Mouse (Mus musculus) hindbrain, embryonic 16.5 days (tissue): ENCODE measurements around the gene Prcd. TPM values are rescaled to one million over a fixed set of nuclear protein-coding genes. Genes with fewer than 3 reads are reported as not detected.
"Not testable (repeated sequence)": the region's sequence is repeated elsewhere in the genome, so short reads cannot be mapped to it uniquely, and the experiment has no call there.

Source experiments
- ATAC-seq: fragments of 200-750 bp; cut with Nextera tagmentation; 2 replicates; pipeline ENCODE4 v1.8.0; 2017; ENCODE audit warnings: moderate TSS enrichment, moderate library complexity
- H3K27ac ChIP-seq: fragments of 300-500 bp; sonication (generic); 2 replicates; pipeline ENCODE4 v1.5.1; 2014; ENCODE audit warnings: low read depth, mild to moderate bottlenecking, control low read depth, low read length, moderate library complexity
- H3K27me3 ChIP-seq: fragments of 300-500 bp; sonication (generic); replicated peaks from 2 replicates; pipeline ENCODE4 v1.6.1; 2014; ENCODE audit warnings: low read length; ENCODE audit not compliant: control insufficient read depth, insufficient read depth
- H3K36me3 ChIP-seq: fragments of 300-500 bp; sonication (generic); 2 replicates; pipeline ENCODE4 v1.6.1; 2014; ENCODE audit warnings: mild to moderate bottlenecking, low read length, moderate library complexity, mixed read lengths; ENCODE audit not compliant: control insufficient read depth, insufficient read depth
- H3K4me1 ChIP-seq: fragments of 300-500 bp; sonication (generic); 2 replicates; pipeline ENCODE4 v1.6.1; 2014; ENCODE audit warnings: low read depth, low read length; ENCODE audit not compliant: control insufficient read depth, insufficient read depth
- H3K4me2 ChIP-seq: fragments of 300-500 bp; sonication (generic); 2 replicates; pipeline ENCODE4 v1.6.1; 2014; ENCODE audit warnings: mild to moderate bottlenecking, low read length, control low read depth, moderate library complexity
- H3K4me3 ChIP-seq: fragments of 300-500 bp; sonication (generic); 2 replicates; pipeline ENCODE4 v1.5.1; 2014; ENCODE audit warnings: mild to moderate bottlenecking, low read length, control low read depth, moderate library complexity
- H3K9ac ChIP-seq: fragments of 300-500 bp; sonication (generic); 2 replicates; pipeline ENCODE4 v1.6.1; 2014; ENCODE audit warnings: low read depth, mild to moderate bottlenecking, control low read depth, low read length, moderate library complexity
- H3K9me3 ChIP-seq: fragments of 300-500 bp; sonication (generic); 2 replicates; pipeline ENCODE4 v1.6.1; 2014; ENCODE audit warnings: mild to moderate bottlenecking, low read length, moderate library complexity; ENCODE audit not compliant: control insufficient read depth
- WGBS: fragments of 180-500 bp; shearing (Covaris S2); extraction: QIAGEN DNeasy Blood & Tissue Kit; methylation state at CpG from one replicate; pipeline ENCODE4 v1.1.7; 2014; 5-methylcytosine and 5-hydroxymethylcytosine counted together
- polyA plus RNA-seq: library from polyadenylated mRNA; unstranded; fragments of >200 nt; fragmentation: Nextera tagmentation; extraction: Ambion mirVana; gene quantifications from 2 replicates; pipeline ENCODE4 v1.2.1, GENCODE M21; 2015

Gene Prcd
- polyA plus RNA-seq, result 3.1 and 4.2 TPM in 2 replicates

GRCm38 (mm10) chr11:116653234-116653633, at the start of gene Prcd:
TSS of gene Prcd (plus strand) at chr11:116653534.
- peak within 1 kb of the TSS; percentile 68 for H3K4me3 ChIP-seq
- peak within 1 kb of the TSS; percentile 89 for H3K4me2 ChIP-seq
- 2% methylated on average over 9 of the region's 10 CpGs for WGBS
- H3K36me3 ChIP-seq, result no peaks in the 10 kb centered on the region
- peak within 1 kb of the TSS; percentile 57 for H3K27ac ChIP-seq
- H3K9ac ChIP-seq, result peak within 1 kb of the TSS; percentile 95
- no peaks in the 10 kb centered on the region for H3K9me3 ChIP-seq
- no peak for ATAC-seq
- H3K4me1 ChIP-seq, result peaks cover 25% of the 10 kb centered on the region
- peaks cover 2% of the 10 kb centered on the region; the same call in 1 of the 2 replicates for H3K27me3 ChIP-seq

GRCm38 (mm10) chr11:116604097-116604496, 49.2 kb upstream of the Prcd start:
- Histone ChIP-seq H3K9ac (no peak overlapping the region), H3K27ac (no peak overlapping the region), H3K27me3 (no peaks in the 10 kb centered on the region), H3K4me1 (no peaks in the 10 kb centered on the region), H3K4me2 (no peak overlapping the region), H3K36me3 (no peaks in the 10 kb centered on the region), H3K9me3 (no peaks in the 10 kb centered on the region), H3K4me3 (no peak overlapping the region)
- WGBS, result 92% methylated on average over 12 of the region's 12 CpGs
- ATAC-seq, result no peak

- H3K4me3 ChIP-seq, result no peak overlapping the region
- no peak overlapping the region for H3K4me2 ChIP-seq
- no peaks in the 10 kb centered on the region for H3K27me3 ChIP-seq
- no peaks in the 10 kb centered on the region for H3K9me3 ChIP-seq
- H3K36me3 ChIP-seq, result no peaks in the 10 kb centered on the region
- 94% methylated on average over 3 of the region's 3 CpGs for WGBS
- no peaks in the 10 kb centered on the region for H3K4me1 ChIP-seq
- H3K27ac ChIP-seq, result no peak overlapping the region
- ATAC-seq, result no peak
- no peak overlapping the region for H3K9ac ChIP-seq
Observed at GRCm38 (mm10) chr11:116607717-116608116, 45.6 kb upstream of the Prcd start.

- no peaks in the 10 kb centered on the region for H3K9me3 ChIP-seq
- H3K4me1 ChIP-seq, result no peaks in the 10 kb centered on the region
- no peak overlapping the region for H3K4me3 ChIP-seq
- H3K9ac ChIP-seq, result no peak overlapping the region
- no peak overlapping the region for H3K27ac ChIP-seq
- WGBS, result 82% methylated on average over 15 of the region's 15 CpGs
- no peaks in the 10 kb centered on the region for H3K27me3 ChIP-seq
- H3K4me2 ChIP-seq, result no peak overlapping the region
- no peak for ATAC-seq
- H3K36me3 ChIP-seq, result no peaks in the 10 kb centered on the region
Observed at GRCm38 (mm10) chr11:116609965-116610630, 43.2 kb upstream of the Prcd start.

- H3K4me3 ChIP-seq, H3K27ac ChIP-seq, H3K9me3 ChIP-seq, H3K27me3 ChIP-seq, H3K9ac ChIP-seq, ATAC-seq, H3K4me2 ChIP-seq, H3K36me3 ChIP-seq, H3K4me1 ChIP-seq: not testable (repeated sequence)
- WGBS, result 86% methylated on average over 9 of the region's 9 CpGs
Observed at GRCm38 (mm10) chr11:116611168-116611567, 42.2 kb upstream of the Prcd start.

GRCm38 (mm10) chr11:116611883-116612282, 41.5 kb upstream of the Prcd start:
- no peak overlapping the region for H3K4me2 ChIP-seq
- H3K27me3 ChIP-seq, result no peaks in the 10 kb centered on the region
- no peak overlapping the region for H3K4me3 ChIP-seq
- H3K36me3 ChIP-seq, result no peaks in the 10 kb centered on the region
- 92% methylated on average over 9 of the region's 9 CpGs for WGBS
- H3K27ac ChIP-seq, result no peak overlapping the region
- H3K9ac ChIP-seq, result no peak overlapping the region
- H3K4me1 ChIP-seq, result no peaks in the 10 kb centered on the region
- ATAC-seq, result no peak
- H3K9me3 ChIP-seq, result no peaks in the 10 kb centered on the region

GRCm38 (mm10) chr11:116612554-116612953, 40.8 kb upstream of the Prcd start:
- Histone ChIP-seq H3K4me2 (no peak overlapping the region), H3K9me3 (no peaks in the 10 kb centered on the region), H3K27ac (no peak overlapping the region), H3K27me3 (no peaks in the 10 kb centered on the region), H3K36me3 (no peaks in the 10 kb centered on the region), H3K9ac (no peak overlapping the region), H3K4me1 (no peaks in the 10 kb centered on the region), H3K4me3 (no peak overlapping the region)
- no peak for ATAC-seq
- WGBS, result 94% methylated on average over 1 of the region's 1 CpGs

GRCm38 (mm10) chr11:116613234-116613633, 40.1 kb upstream of the Prcd start:
- Histone ChIP-seq H3K4me3 (no peak overlapping the region), H3K4me2 (no peak overlapping the region), H3K27me3 (no peaks in the 10 kb centered on the region), H3K4me1 (no peaks in the 10 kb centered on the region), H3K36me3 (no peaks in the 10 kb centered on the region), H3K27ac (no peak overlapping the region), H3K9me3 (no peaks in the 10 kb centered on the region), H3K9ac (no peak overlapping the region)
- no peak for ATAC-seq
- 87% methylated on average over 6 of the region's 6 CpGs for WGBS

GRCm38 (mm10) chr11:116615735-116616437, 37.4 kb upstream of the Prcd start:
- no peak for ATAC-seq
- Histone ChIP-seq H3K36me3 (no peaks in the 10 kb centered on the region), H3K4me2 (no peak overlapping the region), H3K4me1 (peaks cover 15% of the 10 kb centered on the region), H3K9me3 (no peaks in the 10 kb centered on the region), H3K9ac (no peak overlapping the region), H3K27ac (0 out of 2 replicates have a peak overlapping the region, but pooled peaks have one; percentile 1), H3K27me3 (no peaks in the 10 kb centered on the region), H3K4me3 (no peak overlapping the region)
- WGBS, result 59% methylated on average over 13 of the region's 15 CpGs
